Comparison of ENCODE assay signal across 10 mouse cellular contexts in genomic region chr8:122329553-122330239, GRCm38 (mm10). TPM values are rescaled to one million over a fixed set of nuclear protein-coding genes. Genes with fewer than 3 reads are reported as not detected.
DNase-seq lines count a peak whose midpoint lies in the region; ATAC-seq and TF ChIP-seq lines count a peak whose summit lies in the region.
"Had no signal": no experiment of that assay in that cellular context is flagged by ENCODE, and none has a peak within 500 bp of the region (broad histone marks: within the 10 kb centered on the region; RNA-seq: fewer than 3 reads in every experiment).

No protein-coding gene starts in this region.

- H3K79me2 ChIP-seq in MEL (ENCODE audit: control insufficient read depth, insufficient read depth, low read length, poor library complexity), result peaks cover 14% of the 10 kb centered on the region

- peak in 1 of 2 experiments; percentile 62; a peak in 2 of 4 replicates for TF ChIP-seq EP300 in MEL (IDR thresholded peaks at IDR 0.05; ENCODE audit: low read depth in 1 of 2, low read length in 2 of 2)

- H3K27ac ChIP-seq in forebrain, embryonic 12.5 days, result 0 out of 2 replicates have a peak overlapping the region, but pooled peaks have one; percentile 1
- no peak overlapping the region for H3K27ac ChIP-seq in forebrain, embryonic 13.5 days
- peak overlapping the region; percentile 15; the same call in 1 of the 2 replicates for H3K27ac ChIP-seq in MEL (ENCODE audit: control insufficient read depth, low read depth, low read length)
- H3K27ac ChIP-seq in hindbrain, postnatal 0 days, result no peak overlapping the region
- peak overlapping the region; percentile 44; the same call in 1 of the 2 replicates for H3K27ac ChIP-seq in midbrain, embryonic 11.5 days (ENCODE audit: low read depth, low read length)

- peaks cover 39% of the 10 kb centered on the region for H3K4me1 ChIP-seq in forebrain, embryonic 12.5 days
- H3K4me1 ChIP-seq in forebrain, embryonic 13.5 days, result peaks cover 11% of the 10 kb centered on the region; the same call in 1 of the 2 replicates
- H3K4me1 ChIP-seq in MEL (ENCODE audit: control insufficient read depth in 1 of 2, insufficient read depth in 2 of 2, low read length in 2 of 2), result peaks cover 4 to 27% of the 10 kb centered on the region in 2 experiments; a peak in 3 of 4 replicates
- H3K4me1 ChIP-seq in hindbrain, postnatal 0 days (ENCODE audit: insufficient read depth, low read length), result peaks cover 8% of the 10 kb centered on the region; the same call in 1 of the 2 replicates
- peaks cover 5% of the 10 kb centered on the region for H3K4me1 ChIP-seq in midbrain, embryonic 11.5 days (ENCODE audit: control insufficient read depth, insufficient read depth, low read length)

- no peak for TF ChIP-seq RAD21 in MEL (IDR thresholded peaks at IDR 0.05; ENCODE audit: low read depth, low read length)

- ATAC-seq in forebrain, embryonic 12.5 days (ENCODE audit: low FRiP score), result no peak
- no peak for ATAC-seq in forebrain, embryonic 13.5 days
- 0 out of 2 replicates have a peak, but pooled peaks have one; percentile 11 for ATAC-seq in hindbrain, postnatal 0 days
- ATAC-seq in midbrain, embryonic 11.5 days (ENCODE audit: low FRiP score), result peak; percentile 43

- DNase-seq in MEL (ENCODE audit: low read depth, low spot score), result no peak
- DNase-seq in hindbrain, postnatal 0 days (ENCODE audit: low spot score), result peak; percentile 26
- DNase-seq in midbrain, embryonic 11.5 days (ENCODE audit: low spot score, missing footprints), result no peak
- DNase-seq in left cerebral cortex, adult 9 months (ENCODE audit: low spot score in 2 of 2), result no peak
- no peak for DNase-seq in left cerebral cortex, adult 11 months (ENCODE audit: low spot score)
- DNase-seq in kidney, adult 8-10 months, result no peak
- DNase-seq: right cerebral cortex, postnatal 4 days had no signal

- H3K4me3 ChIP-seq in forebrain, embryonic 12.5 days (replicated peaks), result no peak overlapping the region
- H3K4me3 ChIP-seq in forebrain, embryonic 13.5 days, result no peak overlapping the region
- H3K4me3 ChIP-seq in MEL (ENCODE audit: control insufficient read depth in 1 of 2, insufficient read depth in 1 of 2, low read depth in 2 of 2, low read length in 2 of 2), result no peak overlapping the region
- H3K4me3 ChIP-seq in hindbrain, postnatal 0 days (ENCODE audit: low read length), result no peak overlapping the region
- H3K4me3 ChIP-seq in midbrain, embryonic 11.5 days (ENCODE audit: low read depth, low read length), result no peak overlapping the region

- peaks cover 31% of the 10 kb centered on the region for H3K27me3 ChIP-seq in forebrain, embryonic 12.5 days
- peaks cover 13% of the 10 kb centered on the region for H3K27me3 ChIP-seq in forebrain, embryonic 13.5 days
- no peaks in the 10 kb centered on the region for H3K27me3 ChIP-seq in MEL (ENCODE audit: control insufficient read depth in 1 of 2, insufficient read depth in 2 of 2, low read length in 2 of 2)
- H3K27me3 ChIP-seq in hindbrain, postnatal 0 days (ENCODE audit: insufficient read depth, low read length), result no peaks in the 10 kb centered on the region
- peaks cover 12% of the 10 kb centered on the region for H3K27me3 ChIP-seq in midbrain, embryonic 11.5 days (ENCODE audit: control insufficient read depth, insufficient read depth, low read length)

- H3K9ac ChIP-seq in forebrain, embryonic 12.5 days, result no peak overlapping the region
- H3K9ac ChIP-seq in forebrain, embryonic 13.5 days, result no peak overlapping the region
- H3K9ac ChIP-seq in MEL (ENCODE audit: control insufficient read depth, low read depth, low read length, poor library complexity, severe bottlenecking), result no peak overlapping the region
- H3K9ac ChIP-seq in hindbrain, postnatal 0 days (replicated peaks; ENCODE audit: low read length), result no peak overlapping the region
- no peak overlapping the region for H3K9ac ChIP-seq in midbrain, embryonic 11.5 days (ENCODE audit: low read length)

- H3K9me3 ChIP-seq in forebrain, embryonic 12.5 days, result no peaks in the 10 kb centered on the region
- H3K9me3 ChIP-seq in forebrain, embryonic 13.5 days (replicated peaks), result no peaks in the 10 kb centered on the region
- H3K9me3 ChIP-seq in MEL (replicated peaks; ENCODE audit: insufficient read depth, low read length), result no peaks in the 10 kb centered on the region
- no peaks in the 10 kb centered on the region for H3K9me3 ChIP-seq in hindbrain, postnatal 0 days (ENCODE audit: low read length)
- no peaks in the 10 kb centered on the region for H3K9me3 ChIP-seq in midbrain, embryonic 11.5 days (ENCODE audit: control insufficient read depth, low read length)

- WGBS in forebrain, embryonic 12.5 days, result 66% methylated on average over 22 of the region's 22 CpGs
- WGBS in forebrain, embryonic 13.5 days, result 65% methylated on average over 22 of the region's 22 CpGs
- WGBS in hindbrain, postnatal 0 days, result 54% methylated on average over 22 of the region's 22 CpGs
- WGBS in midbrain, embryonic 11.5 days, result 78% methylated on average over 22 of the region's 22 CpGs

- 0 out of 4 replicates have a peak, but pooled peaks of 1 of the 2 experiments have one; percentile 5 for TF ChIP-seq POLR2A in MEL (IDR thresholded peaks at IDR 0.05; ENCODE audit: control insufficient read depth in 1 of 2, insufficient read depth in 1 of 2, low read depth in 1 of 2, low read length in 2 of 2, poor library complexity in 1 of 2)

- no peaks in the 10 kb centered on the region for H3K36me3 ChIP-seq in forebrain, embryonic 12.5 days (replicated peaks)
- H3K36me3 ChIP-seq in forebrain, embryonic 13.5 days (ENCODE audit: poor library complexity, severe bottlenecking), result no peaks in the 10 kb centered on the region
- H3K36me3 ChIP-seq in MEL (ENCODE audit: control insufficient read depth in 1 of 2, insufficient read depth in 2 of 2, low read length in 2 of 2), result peaks cover 30 to 33% of the 10 kb centered on the region in 2 experiments; a peak in 3 of 4 replicates
- 0 out of 2 replicates have a peak, but pooled peaks cover 4% of the 10 kb centered on the region for H3K36me3 ChIP-seq in hindbrain, postnatal 0 days (ENCODE audit: insufficient read depth, low read length)
- no peaks in the 10 kb centered on the region for H3K36me3 ChIP-seq in midbrain, embryonic 11.5 days (ENCODE audit: control insufficient read depth, insufficient read depth, low read length)

- no peak overlapping the region for H3K4me2 ChIP-seq in forebrain, embryonic 12.5 days
- H3K4me2 ChIP-seq in forebrain, embryonic 13.5 days, result no peak overlapping the region
- no peak overlapping the region for H3K4me2 ChIP-seq in hindbrain, postnatal 0 days (ENCODE audit: low read depth, low read length)
- H3K4me2 ChIP-seq in midbrain, embryonic 11.5 days, result no peak overlapping the region

- TF ChIP-seq CTCF in MEL (IDR thresholded peaks at IDR 0.05 in 2 of 3, conservative IDR thresholded peaks at IDR 0.05 in 1 of 3; ENCODE audit: control insufficient read depth in 1 of 3, insufficient read depth in 1 of 3, low read depth in 2 of 3, low read length in 3 of 3, poor library complexity in 1 of 3, severe bottlenecking in 1 of 3), result no peak
- no peak for TF ChIP-seq CTCF in hindbrain, postnatal 0 days (IDR thresholded peaks at IDR 0.05; ENCODE audit: low read depth)

TF ChIP-seq in MEL, 35 proteins besides CTCF, POLR2A, EP300 and RAD21 (continues in another document):
- no peak for TF ChIP-seq ZC3H11A (IDR thresholded peaks at IDR 0.05; ENCODE audit: low read depth, low read length)
- TF ChIP-seq TCF12 (IDR thresholded peaks at IDR 0.05; ENCODE audit: low read depth, low read length), result 0 out of 2 replicates have a peak, but pooled peaks have one; percentile 19
- TF ChIP-seq ZMIZ1 (IDR thresholded peaks at IDR 0.05; ENCODE audit: low read depth, low read length), result no peak
- TF ChIP-seq ZNF384 (IDR thresholded peaks at IDR 0.05; ENCODE audit: low read depth, low read length), result no peak
- TF ChIP-seq BHLHE40 (IDR thresholded peaks at IDR 0.05; ENCODE audit: borderline replicate concordance, low read depth, low read length), result no peak
- no peak for TF ChIP-seq USF2 (IDR thresholded peaks at IDR 0.05; ENCODE audit: borderline replicate concordance in 1 of 2, insufficient read depth in 1 of 2, low read depth in 1 of 2, low read length in 2 of 2)
- TF ChIP-seq POLR2AphosphoS5 (IDR thresholded peaks at IDR 0.05; ENCODE audit: borderline replicate concordance, low read depth, low read length), result peak; percentile 30; the same call in 1 of the 2 replicates

RNA-seq across cellular contexts. Expression of gene Trhr2, which starts 30.9 kb away (rescaled TPM):
- polyA plus RNA-seq in forebrain, embryonic 12.5 days (2016; fragmentation: Nextera tagmentation; extraction: Ambion mirVana), result not detected in 2 replicates
- polyA plus RNA-seq in forebrain, embryonic 13.5 days (2015; fragmentation: Nextera tagmentation; extraction: Ambion mirVana), result not detected in 2 replicates
- total RNA-seq in MEL (2012; rRNA removed), result 0.12 TPM in 1 of 2 replicates, not detected in the other
- under 1 TPM in 1 of 2 experiments, not detected in 1; 0.07 TPM for polyA plus RNA-seq in MEL (2012; ENCODE audit: insufficient read depth in 1 of 2, insufficient read length in 2 of 2, low read depth in 1 of 2, low replicate concordance in 2 of 2, missing spikeins in 1 of 2)
- total RNA-seq in hindbrain, postnatal 0 days (2014; rRNA removed), result 2.0 and 3.2 TPM in 2 replicates
- 0.45 and 0.57 TPM in 2 replicates for polyA plus RNA-seq in hindbrain, postnatal 0 days (2015; fragmentation: Nextera tagmentation; extraction: Ambion mirVana)
- polyA plus RNA-seq in midbrain, embryonic 11.5 days (2014; fragmentation: Nextera tagmentation; extraction: Ambion mirVana), result not detected in 2 replicates
- polyA plus RNA-seq: embryonic facial prominence, embryonic 14.5 days had no signal

RNA-seq across cellular contexts. Expression of gene Zc3h18, which starts 46.7 kb away (rescaled TPM):
- 71.8 and 75.5 TPM in 2 replicates for polyA plus RNA-seq in forebrain, embryonic 12.5 days (2016; fragmentation: Nextera tagmentation; extraction: Ambion mirVana)
- polyA plus RNA-seq in forebrain, embryonic 13.5 days (2015; fragmentation: Nextera tagmentation; extraction: Ambion mirVana), result 47.4 and 52.2 TPM in 2 replicates
- 84.3 and 98.5 TPM in 2 replicates for total RNA-seq in MEL (2012; rRNA removed)
- polyA plus RNA-seq in MEL (2012; ENCODE audit: insufficient read depth in 1 of 2, insufficient read length in 2 of 2, low read depth in 1 of 2, low replicate concordance in 2 of 2, missing spikeins in 1 of 2), result 100 to 1,000 TPM in 1 of 2 experiments, 10 to 100 TPM in 1; 30.2 to 122 TPM
- total RNA-seq in hindbrain, postnatal 0 days (2014; rRNA removed), result 24.4 and 25.6 TPM in 2 replicates
- 25.2 and 25.3 TPM in 2 replicates for polyA plus RNA-seq in hindbrain, postnatal 0 days (2015; fragmentation: Nextera tagmentation; extraction: Ambion mirVana)
- 42.0 and 43.7 TPM in 2 replicates for polyA plus RNA-seq in midbrain, embryonic 11.5 days (2014; fragmentation: Nextera tagmentation; extraction: Ambion mirVana)

RNA-seq across cellular contexts. Expression of gene Zfpm1, which starts 47.8 kb away (rescaled TPM):
- 0.82 and 1.2 TPM in 2 replicates for polyA plus RNA-seq in forebrain, embryonic 12.5 days (2016; fragmentation: Nextera tagmentation; extraction: Ambion mirVana)
- polyA plus RNA-seq in forebrain, embryonic 13.5 days (2015; fragmentation: Nextera tagmentation; extraction: Ambion mirVana), result 0.48 and 0.49 TPM in 2 replicates
- 104 and 133 TPM in 2 replicates for total RNA-seq in MEL (2012; rRNA removed)
- 100 to 1,000 TPM; 260 to 343 TPM for polyA plus RNA-seq in MEL (2012; ENCODE audit: insufficient read depth in 1 of 2, insufficient read length in 2 of 2, low read depth in 1 of 2, low replicate concordance in 2 of 2, missing spikeins in 1 of 2)
- 28.0 and 37.6 TPM in 2 replicates for total RNA-seq in hindbrain, postnatal 0 days (2014; rRNA removed)
- 1.5 and 2.0 TPM in 2 replicates for polyA plus RNA-seq in hindbrain, postnatal 0 days (2015; fragmentation: Nextera tagmentation; extraction: Ambion mirVana)
- polyA plus RNA-seq in midbrain, embryonic 11.5 days (2014; fragmentation: Nextera tagmentation; extraction: Ambion mirVana), result 1.6 and 1.8 TPM in 2 replicates

Comparison
In these comparisons a context has a peak if more than half of its experiments do, and no peak if none do; other contexts are left out.
1. H3K27ac ChIP-seq: peak in forebrain, embryonic 12.5 days (single experiment), MEL (single experiment) and midbrain, embryonic 11.5 days (single experiment); none in forebrain, embryonic 13.5 days (single experiment) and hindbrain, postnatal 0 days (single experiment).
2. ATAC-seq: peak in hindbrain, postnatal 0 days (single experiment) and midbrain, embryonic 11.5 days (single experiment); none in forebrain, embryonic 12.5 days (single experiment) and forebrain, embryonic 13.5 days (single experiment).
3. RNA of gene Zfpm1, which starts 47.8 kb away (polyA plus RNA-seq): 260 to 343 TPM in MEL; 1.6 to 1.8 TPM in midbrain, embryonic 11.5 days, 1.5 to 2.0 TPM in hindbrain, postnatal 0 days, 0.82 to 1.2 TPM in forebrain, embryonic 12.5 days and 0.48 to 0.49 TPM in forebrain, embryonic 13.5 days; every median in the first group is over 10 times any median in the second.